Mouse (Mus musculus) spleen, adult 2 months (tissue): ENCODE data around the gene Thtpa. TPM values are rescaled to one million over a fixed set of nuclear protein-coding genes. Genes with fewer than 3 reads are reported as not detected.

ENCODE experiments used
- DNase-seq, 2 experiments: peaks; one replicate each; pipeline versions ENCODE4 v3.0.0 to v3.0.0-alpha.2; 2012 to 2021; ENCODE audit warnings: low spot score in 2 of 2, low read depth in 1 of 2
- H3K27ac ChIP-seq: fragments of 200-500 bp; 2 replicates; pipeline ENCODE4 v1.5.1; 2012; ENCODE audit warnings: low read length, inconsistent platforms; ENCODE audit not compliant: insufficient read depth
- H3K27me3 ChIP-seq: fragments of 200-500 bp; 2 replicates; pipeline ENCODE4 v1.6.1; 2012; ENCODE audit warnings: mild to moderate bottlenecking, moderate library complexity, low read length, inconsistent platforms; ENCODE audit not compliant: control insufficient read depth, insufficient read depth
- H3K36me3 ChIP-seq: fragments of 200-500 bp; 2 replicates; pipeline ENCODE4 v1.6.1; 2012; ENCODE audit warnings: mild to moderate bottlenecking, low read length, inconsistent platforms; ENCODE audit not compliant: control insufficient read depth, insufficient read depth
- H3K4me1 ChIP-seq: fragments of 200-500 bp; 2 replicates; pipeline ENCODE4 v1.6.1; 2011; ENCODE audit warnings: inconsistent platforms; ENCODE audit not compliant: control insufficient read depth, insufficient read depth, insufficient read length
- H3K4me3 ChIP-seq: fragments of 200-500 bp; 2 replicates; pipeline ENCODE4 v1.5.1; 2011; ENCODE audit warnings: mild to moderate bottlenecking, inconsistent platforms; ENCODE audit not compliant: insufficient read depth, insufficient read length; ENCODE audit errors: extremely low read depth
- CTCF ChIP-seq: fragments of 200-500 bp; IDR thresholded peaks from 2 replicates; pipeline ENCODE4 v1.5.1; 2011; ENCODE audit warnings: mild to moderate bottlenecking, inconsistent platforms; ENCODE audit not compliant: insufficient read depth, insufficient read length, insufficient replicate concordance; ENCODE audit errors: extremely low read depth
- POLR2A ChIP-seq: fragments of 200-500 bp; IDR thresholded peaks from 2 replicates; pipeline ENCODE4 v1.6.1; 2011; ENCODE audit warnings: low read depth, low read length, inconsistent platforms
- WGBS: fragments of 180-500 bp; shearing (Covaris S2); methylation state at CpG from one replicate; pipeline ENCODE4 v1.1.7; 2018; 5-methylcytosine and 5-hydroxymethylcytosine counted together
- polyA plus RNA-seq: library from polyadenylated mRNA; depleted of rRNA; stranded (reverse); fragments of >200 nt; gene quantifications from 2 replicates; pipeline ENCODE4 v1.2.3, GENCODE M21; 2012; rRNA removed

Gene Thtpa
- polyA plus RNA-seq, 1 experiment, result 4.4 TPM

GRCm38 (mm10) chr14:55139313-55139712 lies 44.7 kb downstream of the Thtpa start:
- no peak overlapping the region for H3K27ac ChIP-seq
- H3K27me3 ChIP-seq, result no peaks in the 10 kb centered on the region
- no peaks in the 10 kb centered on the region for H3K4me1 ChIP-seq
- 37% methylated on average over 7 of the region's 7 CpGs for WGBS
- TF ChIP-seq POLR2A (no peak), CTCF (no peak)
- no peak overlapping the region for H3K4me3 ChIP-seq
- no peak for DNase-seq
- no peaks in the 10 kb centered on the region for H3K36me3 ChIP-seq

- H3K27ac ChIP-seq, result 0 out of 2 replicates have a peak overlapping the region, but pooled peaks have one; percentile 39
- no peak for DNase-seq
- no peaks in the 10 kb centered on the region for H3K27me3 ChIP-seq
- 86% methylated on average over 1 of the region's 1 CpGs for WGBS
- H3K4me1 ChIP-seq, result peaks cover 2% of the 10 kb centered on the region; the same call in 1 of the 2 replicates
- H3K36me3 ChIP-seq, result no peaks in the 10 kb centered on the region
- TF ChIP-seq POLR2A, result no peak
- no peak for TF ChIP-seq CTCF
- no peak overlapping the region for H3K4me3 ChIP-seq
Measured at GRCm38 (mm10) chr14:55146324-55146723, 51.7 kb downstream of the Thtpa start.

GRCm38 (mm10) chr14:55146829-55147401 lies 52.3 kb downstream of the Thtpa start:
- Histone ChIP-seq H3K27ac (peak overlapping the region; percentile 39; the same call in 1 of the 2 replicates), H3K4me1 (peaks cover 2% of the 10 kb centered on the region; the same call in 1 of the 2 replicates), H3K4me3 (no peak overlapping the region), H3K27me3 (no peaks in the 10 kb centered on the region), H3K36me3 (no peaks in the 10 kb centered on the region)
- peak in 1 of 2 experiments; percentile 14 for DNase-seq
- 48% methylated on average over 12 of the region's 12 CpGs for WGBS
- TF ChIP-seq CTCF (no peak), POLR2A (no peak)

GRCm38 (mm10) chr14:55148363-55148915 lies 53.9 kb downstream of the Thtpa start:
- Histone ChIP-seq H3K27me3 (no peaks in the 10 kb centered on the region), H3K4me3 (no peak overlapping the region), H3K4me1 (peaks cover 2% of the 10 kb centered on the region; the same call in 1 of the 2 replicates), H3K27ac (no peak overlapping the region), H3K36me3 (no peaks in the 10 kb centered on the region)
- peak; percentile 12 to 54 for DNase-seq
- TF ChIP-seq POLR2A, result no peak
- TF ChIP-seq CTCF, result peak; percentile 65; the same call in 1 of the 2 replicates
- WGBS, result 41% methylated on average over 5 of the region's 5 CpGs

Other genes with a start within 250 kb of the Thtpa start
- 2.8 and 4.1 TPM in 2 replicates for gene Homez, start 223.8 kb upstream of the Thtpa start, polyA plus RNA-seq
- gene Ppp1r3e, start 217.2 kb upstream of the Thtpa start, polyA plus RNA-seq, result 6.3 and 10.7 TPM in 2 replicates
- gene Bcl2l2, start 211.4 kb upstream of the Thtpa start, polyA plus RNA-seq, result 16.6 and 16.9 TPM in 2 replicates
- 3.1 TPM in 1 of 2 replicates, not detected in the other for gene Gm20521, start 211.3 kb upstream of the Thtpa start, polyA plus RNA-seq
- 73.3 and 76.7 TPM in 2 replicates for gene Pabpn1, start 202.3 kb upstream of the Thtpa start, polyA plus RNA-seq
- 18.5 and 18.9 TPM in 2 replicates for gene Slc22a17, start 181.7 kb upstream of the Thtpa start, polyA plus RNA-seq
- gene Efs, start 168.7 kb upstream of the Thtpa start, polyA plus RNA-seq, result 2.4 and 3.7 TPM in 2 replicates
- gene Il25, start 162.1 kb upstream of the Thtpa start, polyA plus RNA-seq, result not detected in 2 replicates
- 0.14 TPM in 1 of 2 replicates, not detected in the other for gene Cmtm5, start 158.5 kb upstream of the Thtpa start, polyA plus RNA-seq
- gene Myh6, start 127.9 kb upstream of the Thtpa start, polyA plus RNA-seq, result 0.02 and 0.61 TPM in 2 replicates
- not detected in 2 replicates for gene Gm17428, start 117.9 kb upstream of the Thtpa start, polyA plus RNA-seq
- gene Myh7, start 100.2 kb upstream of the Thtpa start, polyA plus RNA-seq, result not detected in 2 replicates
- 10.4 and 11.0 TPM in 2 replicates for gene Ngdn, start 79.3 kb upstream of the Thtpa start, polyA plus RNA-seq
- 4.2 and 4.5 TPM in 2 replicates for gene Zfhx2, start 2.5 kb upstream of the Thtpa start, polyA plus RNA-seq
- gene Ap1g2, start 11.8 kb downstream of the Thtpa start, polyA plus RNA-seq, result 64.9 and 77.2 TPM in 2 replicates
- 0.33 and 0.50 TPM in 2 replicates for gene Jph4, start 22.2 kb downstream of the Thtpa start, polyA plus RNA-seq
- not detected in 2 replicates for gene Dhrs2, start 127.2 kb downstream of the Thtpa start, polyA plus RNA-seq